Mouse (Mus musculus) induced T-regulatory cell, adult 2 months (primary cell): ENCODE measurements around the gene Arf3.
A peak's percentile ranks its signal among the peaks of the same experiment; 100 is the strongest.

Experiments
- DNase-seq: peaks from one replicate; pipeline ENCODE4 v3.0.0-alpha.2; 2012; ENCODE audit warnings: low read depth

Arf3 gene

DNA sequence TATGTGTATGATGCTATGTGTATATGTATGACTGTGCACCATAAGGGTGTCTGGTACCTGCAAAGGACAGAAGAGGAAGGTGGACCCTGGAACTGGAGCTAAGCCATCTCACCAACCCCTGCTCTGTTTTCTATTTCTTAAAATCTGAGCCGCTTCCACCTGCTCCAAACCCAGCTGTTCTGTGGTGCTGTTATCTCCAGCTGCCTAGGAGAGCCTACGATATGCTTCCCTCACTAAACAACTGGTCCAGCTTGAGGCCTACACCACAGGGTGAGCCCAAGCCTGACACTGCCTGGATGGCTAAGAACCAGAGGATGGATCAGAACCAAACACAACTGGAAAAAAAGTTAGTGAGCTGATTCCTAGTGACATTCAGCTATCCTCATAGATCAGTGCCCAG lies 8.9 kb downstream of the Arf3 start:
- DNase-seq = no peak

DNA sequence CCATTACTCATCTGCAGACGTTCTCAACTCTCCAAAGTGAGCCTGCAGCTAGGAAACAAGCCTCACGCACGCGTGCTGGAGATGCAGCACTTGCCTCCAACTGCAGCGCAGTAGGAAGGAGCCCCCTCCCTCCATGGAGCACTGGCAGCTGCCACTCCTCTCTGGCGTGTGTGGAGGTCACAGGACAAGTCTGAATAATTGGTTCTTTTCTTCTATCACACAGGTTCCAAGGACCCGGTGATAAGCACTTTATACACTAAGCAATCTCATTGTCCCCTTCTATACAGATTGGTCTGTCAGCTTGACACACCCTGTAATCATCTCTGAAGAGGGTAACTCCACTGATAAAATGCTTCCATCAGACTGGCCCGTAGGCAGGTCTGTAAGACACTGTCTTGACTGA lies 10.0 kb downstream of the Arf3 start:
- no peak for DNase-seq

DNA sequence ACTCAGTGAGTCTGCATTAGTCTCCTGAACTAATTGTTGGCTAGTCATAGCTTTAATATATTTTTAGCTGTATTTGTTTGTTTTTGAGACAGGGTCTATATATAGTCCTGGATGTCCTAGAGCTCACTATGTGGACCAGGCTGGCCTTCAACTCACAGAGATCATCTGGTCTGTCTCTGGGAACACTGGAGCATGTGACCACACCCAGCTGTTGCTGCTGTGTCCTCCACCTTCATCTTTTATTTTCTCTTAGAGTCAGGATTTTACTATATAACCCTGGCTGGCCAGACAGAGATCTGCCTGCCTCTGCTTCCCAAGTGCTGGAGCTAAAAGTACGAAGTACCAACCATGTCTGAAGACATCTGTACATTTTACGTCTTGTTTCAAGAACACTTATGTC lies 13.9 kb downstream of the Arf3 start:
- no peak for DNase-seq

DNA sequence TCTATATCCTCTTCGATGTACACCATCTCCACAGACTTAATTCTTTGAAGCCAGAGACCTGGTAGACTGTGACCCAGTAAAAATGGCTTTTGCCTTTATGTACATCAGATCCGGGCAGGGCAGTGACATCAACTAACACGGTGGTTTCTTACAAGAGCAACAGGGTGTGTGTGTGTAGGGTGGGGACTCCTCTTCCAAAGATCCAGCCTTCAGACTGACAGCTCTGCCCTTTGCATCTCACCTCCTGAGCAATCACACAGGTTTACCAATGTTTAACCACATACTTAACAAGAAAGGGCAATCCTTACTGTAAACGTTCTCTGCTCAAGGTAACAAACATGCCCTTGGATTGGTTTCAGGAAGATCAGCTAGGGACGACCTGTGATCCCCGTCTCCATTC lies 15.7 kb downstream of the Arf3 start:
- DNase-seq = no peak

DNA sequence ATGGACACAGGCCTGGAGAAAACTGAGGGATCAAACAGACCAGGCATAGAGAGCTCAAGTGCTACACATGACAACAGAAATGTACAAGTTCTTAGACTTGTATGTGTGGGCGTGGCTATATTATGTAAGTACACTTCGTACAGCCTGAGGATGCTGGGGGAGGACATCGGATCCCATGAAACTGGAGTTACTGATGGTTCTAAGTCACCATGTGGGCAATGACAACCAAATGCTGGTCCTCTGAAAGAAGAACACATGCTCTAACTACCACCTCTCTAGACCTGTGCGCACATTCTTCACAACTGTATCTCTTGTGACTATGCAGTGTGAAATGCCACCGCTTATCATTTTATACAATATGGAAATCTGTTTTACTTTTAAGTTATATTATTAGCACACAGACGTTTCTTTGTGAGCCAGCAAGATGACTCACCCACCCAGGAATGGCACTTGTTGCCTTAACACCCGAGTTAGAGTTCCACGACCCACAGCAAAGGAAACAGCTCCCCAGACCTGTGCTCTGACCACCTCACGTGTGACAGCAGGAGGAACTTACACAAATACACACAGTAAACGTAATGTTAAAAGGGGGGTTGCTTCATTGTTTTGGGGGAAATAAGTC lies 16.6 kb downstream of the Arf3 start:
- no peak for DNase-seq

DNA sequence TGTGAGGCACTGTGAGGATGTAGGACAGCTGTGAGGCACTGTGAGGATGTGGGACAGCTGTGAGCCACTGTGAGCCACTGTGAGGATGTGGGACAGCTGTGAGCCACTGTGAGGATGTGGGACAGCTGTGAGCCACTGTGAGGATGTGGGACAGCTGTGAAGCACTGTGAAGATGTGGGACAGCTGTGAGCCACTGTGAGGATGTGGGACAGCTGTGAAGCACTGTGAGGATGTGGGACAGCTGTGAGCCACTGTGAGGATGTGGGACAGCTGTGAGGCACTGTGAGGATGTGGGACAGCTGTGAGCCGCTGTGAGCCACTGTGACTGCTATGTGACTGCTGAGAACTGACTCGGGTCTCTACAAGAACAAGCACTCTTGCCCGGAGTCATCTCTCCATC lies 19.2 kb downstream of the Arf3 start:
- peak; percentile 50 for DNase-seq

- DNase-seq = no peak
Measured at GRCm38 (mm10) chr15:98742766-98743428, 20.1 kb downstream of the Arf3 start.

DNA sequence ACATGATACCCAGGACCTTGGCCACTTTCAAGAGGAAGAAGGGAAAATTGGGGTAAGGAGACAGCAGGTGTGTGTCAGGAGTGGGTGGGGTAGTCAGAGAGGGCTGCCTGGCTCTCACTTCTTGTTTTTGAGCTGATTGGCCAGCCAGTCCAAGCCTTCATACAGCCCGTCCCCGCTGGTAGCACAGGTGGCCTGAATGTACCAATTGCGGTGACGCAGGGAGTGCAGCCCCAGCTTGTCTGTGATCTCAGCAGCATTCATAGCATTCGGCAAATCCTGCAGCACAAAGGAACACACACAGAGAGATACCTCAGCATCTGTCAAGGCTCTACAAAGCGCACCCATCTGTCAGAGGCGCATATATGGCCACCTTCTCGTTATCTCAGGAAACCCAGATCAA lies 22.8 kb downstream of the Arf3 start:
- no peak for DNase-seq

- DNase-seq = no peak
Measured at GRCm38 (mm10) chr15:98738796-98739195, 24.2 kb downstream of the Arf3 start.

DNA sequence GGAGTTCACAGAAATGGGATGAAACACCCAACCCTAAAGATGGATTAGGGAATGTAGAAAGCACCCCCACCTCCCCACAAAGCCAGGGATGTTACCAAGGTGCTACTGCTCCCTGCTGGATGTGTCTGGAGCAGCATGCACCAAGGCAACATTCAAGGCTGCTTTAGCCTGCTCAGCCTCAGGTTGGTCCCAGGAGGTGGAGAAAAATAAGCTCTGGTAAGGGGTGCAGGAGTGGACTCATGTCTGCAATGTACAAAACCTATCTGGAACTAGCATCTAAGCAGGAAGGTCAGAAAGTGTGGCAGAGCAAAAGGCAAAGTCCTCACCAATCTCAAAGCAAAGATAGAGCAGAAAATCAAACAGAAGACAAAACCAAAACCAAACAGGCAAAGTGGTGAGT lies 25.1 kb downstream of the Arf3 start:
- peak; percentile 50 for DNase-seq

GRCm38 (mm10) chr15:98736521-98736920 lies 26.5 kb downstream of the Arf3 start:
- DNase-seq = no peak

DNA sequence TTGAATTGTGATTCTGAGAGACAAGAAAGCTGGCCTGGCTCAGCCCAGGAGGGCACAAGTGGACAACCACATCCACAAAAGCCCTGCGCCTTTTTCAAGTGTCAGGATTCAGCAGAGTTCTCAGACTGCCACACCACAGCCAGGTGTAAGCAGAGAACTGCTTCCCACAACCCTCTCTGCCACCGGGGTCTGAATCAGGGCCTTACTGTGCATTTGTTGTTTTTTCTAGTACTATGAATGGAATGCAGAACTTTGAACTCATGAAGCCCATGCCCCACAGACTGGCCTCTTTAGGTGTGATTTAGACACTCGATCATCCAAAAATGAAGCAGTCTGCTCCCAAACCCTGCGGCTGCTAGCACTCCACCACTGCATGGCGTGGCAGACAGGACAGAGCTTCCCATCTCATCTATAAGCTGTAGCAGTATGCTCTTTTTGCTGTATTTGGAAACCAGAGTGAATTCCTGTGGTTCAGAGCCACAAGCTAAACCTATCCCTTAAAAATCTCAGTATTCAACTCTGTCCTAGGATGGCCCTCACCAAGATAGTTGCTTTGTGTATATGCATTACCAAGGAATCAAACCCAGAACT lies 28.9 kb downstream of the Arf3 start:
- no peak for DNase-seq

GRCm38 (mm10) chr15:98733370-98733769 lies 29.6 kb downstream of the Arf3 start:
- no peak for DNase-seq

GRCm38 (mm10) chr15:98732006-98732531 lies 30.9 kb downstream of the Arf3 start:
- DNase-seq = no peak

DNA sequence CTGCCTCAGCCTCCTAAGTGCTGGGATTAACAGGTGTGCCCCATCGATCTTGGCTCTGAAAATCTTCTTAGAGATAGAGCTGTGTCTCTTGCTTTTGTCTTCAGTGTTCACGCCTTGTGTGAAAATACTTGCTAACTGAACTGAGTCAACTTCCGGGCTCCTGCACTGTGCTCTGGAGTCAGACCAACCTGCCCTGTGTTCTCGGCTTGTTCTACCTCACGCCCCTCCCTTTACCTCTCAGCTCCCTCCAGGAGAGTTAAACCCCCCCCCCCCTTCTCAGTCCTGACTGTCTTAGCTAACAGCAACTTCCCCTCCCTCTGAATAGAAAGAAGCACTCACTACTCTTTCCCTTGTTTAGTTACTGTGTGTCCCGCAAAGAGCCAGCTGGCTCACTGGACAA lies 32.2 kb downstream of the Arf3 start:
- no peak for DNase-seq

DNA sequence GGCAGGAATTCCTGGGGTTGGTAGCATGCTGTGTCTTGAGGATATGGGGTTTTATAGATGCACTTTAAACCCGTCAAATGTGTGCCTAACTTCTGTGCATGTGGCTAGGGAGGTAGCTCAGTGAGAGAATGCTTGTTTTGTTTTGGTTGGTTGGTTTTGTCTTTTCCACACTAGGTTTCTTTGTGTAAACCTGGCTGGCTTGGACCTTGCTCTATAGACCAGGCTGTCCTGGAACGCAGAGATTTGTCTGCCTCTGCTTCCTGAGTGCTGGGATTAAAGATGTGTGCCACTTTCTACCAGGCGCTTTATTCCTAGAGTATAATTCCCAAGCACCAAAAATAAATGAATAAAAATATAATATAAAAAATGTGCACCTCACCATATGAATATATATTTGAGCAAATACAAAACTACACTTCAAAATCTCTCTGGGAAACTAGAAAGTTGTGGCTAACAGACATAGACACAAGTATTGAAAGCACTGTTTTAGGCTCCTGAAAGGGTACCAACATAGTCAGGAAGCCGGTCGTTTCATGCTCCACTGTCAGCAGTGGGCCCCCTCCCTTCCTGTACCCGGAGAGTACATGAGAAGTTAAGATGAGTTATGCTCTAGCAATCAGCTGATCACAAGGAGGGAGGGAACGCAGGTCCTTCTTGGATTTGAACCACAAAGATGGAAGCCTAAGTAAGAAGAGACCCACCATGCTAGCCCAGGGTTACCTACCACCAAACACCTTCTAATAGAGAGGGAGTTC lies 33.0 kb downstream of the Arf3 start:
- no peak for DNase-seq

DNA sequence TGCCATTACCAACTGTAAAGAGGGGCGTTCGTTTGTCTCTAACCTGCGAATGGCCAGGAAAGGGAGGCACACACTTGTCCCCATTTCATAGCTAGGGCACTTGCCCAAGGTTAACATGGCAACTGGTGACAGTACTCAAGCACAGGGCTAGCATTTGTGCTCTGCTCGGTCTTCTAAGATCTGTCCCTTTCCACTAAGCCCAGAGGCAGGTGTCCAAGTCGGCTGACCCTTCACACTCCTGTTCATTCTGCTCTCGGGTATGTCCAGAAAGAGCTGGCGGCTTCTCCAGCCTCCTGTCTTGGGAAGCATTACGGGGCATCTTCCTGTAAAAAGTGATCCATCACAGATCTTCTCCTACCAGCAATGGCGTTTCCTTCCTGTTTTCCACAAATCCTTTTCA lies 34.6 kb downstream of the Arf3 start:
- DNase-seq = no peak

DNA sequence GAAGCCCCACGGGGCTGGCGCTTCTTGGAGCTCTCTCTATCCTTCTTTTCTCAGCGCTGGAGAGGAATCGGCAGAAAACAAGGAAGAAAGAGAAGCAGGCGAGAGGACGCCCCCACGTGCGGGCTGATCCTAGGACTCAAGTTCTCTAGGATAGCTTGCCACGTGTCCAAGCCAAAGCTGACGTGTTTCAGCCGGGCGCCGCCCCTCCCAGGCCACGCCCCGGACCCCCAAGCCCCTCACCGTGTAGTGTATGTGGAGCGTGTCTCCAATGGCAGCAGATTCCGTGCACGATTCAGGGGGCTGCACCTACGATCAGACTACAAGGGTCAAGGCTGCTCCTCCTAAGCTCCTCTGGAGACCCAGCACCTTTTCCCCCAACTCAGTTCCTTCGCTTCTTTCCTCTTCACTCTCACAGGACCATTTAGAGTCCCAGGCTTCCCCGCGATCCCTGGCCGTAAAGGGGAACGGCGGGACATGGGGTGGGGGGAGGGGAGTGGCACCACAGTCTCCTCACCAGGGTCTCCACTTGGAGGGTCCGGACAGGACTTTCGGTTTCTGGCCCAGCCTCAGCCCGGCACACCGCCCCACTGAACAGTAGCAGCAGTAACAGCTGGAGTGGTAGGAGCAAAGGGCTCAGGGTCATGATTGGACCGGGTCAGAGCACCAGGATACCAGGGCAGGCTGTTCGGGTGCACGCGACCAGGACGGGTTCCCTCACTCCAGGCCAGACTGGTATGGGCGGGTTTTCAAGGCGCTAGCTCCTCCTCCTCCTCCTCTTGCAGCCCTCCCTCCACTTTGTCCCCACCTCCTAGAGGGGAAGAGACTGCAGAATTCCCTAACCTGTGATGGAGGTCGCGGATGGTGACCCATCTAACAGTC lies 35.3 kb downstream of the Arf3 start, which contains the start of gene Fkbp11:
Fkbp11 (minus strand) TSS at position 756 of the 879 bp plus-strand sequence.
- DNase-seq = peak; percentile 53

DNA sequence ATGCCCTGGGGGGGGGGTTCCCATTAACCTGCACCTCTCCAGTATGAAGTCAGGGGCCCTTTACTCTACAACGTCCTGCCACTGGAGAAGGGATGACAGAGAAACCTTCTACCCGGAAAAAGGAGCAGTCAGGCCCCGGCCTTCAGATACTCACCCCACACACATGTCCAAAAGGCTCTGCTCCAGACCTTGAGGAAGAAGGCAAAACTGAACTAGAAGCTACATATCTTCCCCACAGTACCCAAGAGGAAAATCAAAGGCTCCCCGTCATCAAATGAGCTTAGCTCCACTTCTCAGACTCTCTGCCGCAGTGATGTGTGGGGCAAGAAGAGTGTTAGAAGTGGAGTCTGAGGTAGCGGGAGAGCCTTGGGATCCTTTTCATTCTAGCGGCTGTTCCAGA lies 36.3 kb downstream of the Arf3 start:
- no peak for DNase-seq

DNA sequence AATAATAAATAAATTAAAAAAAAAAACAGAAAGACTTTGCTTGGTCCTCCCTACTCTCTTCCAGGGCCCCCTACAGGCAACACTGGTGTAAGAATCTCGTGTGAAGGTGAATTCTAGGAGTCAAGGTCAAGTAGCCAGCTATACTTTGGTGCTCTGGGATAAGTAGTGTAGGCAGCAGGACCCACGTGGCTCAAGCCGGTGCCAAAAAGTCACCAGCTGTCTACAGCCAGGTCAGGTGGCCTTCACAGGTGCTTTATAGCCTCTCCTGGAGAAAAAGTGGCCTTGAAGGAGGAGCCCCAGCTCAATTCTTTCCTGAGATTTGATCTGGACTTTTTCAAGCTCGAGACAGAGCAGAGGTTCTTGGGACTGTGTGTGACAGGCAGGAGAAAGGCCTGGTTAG lies 36.9 kb downstream of the Arf3 start:
- DNase-seq = no peak

DNA sequence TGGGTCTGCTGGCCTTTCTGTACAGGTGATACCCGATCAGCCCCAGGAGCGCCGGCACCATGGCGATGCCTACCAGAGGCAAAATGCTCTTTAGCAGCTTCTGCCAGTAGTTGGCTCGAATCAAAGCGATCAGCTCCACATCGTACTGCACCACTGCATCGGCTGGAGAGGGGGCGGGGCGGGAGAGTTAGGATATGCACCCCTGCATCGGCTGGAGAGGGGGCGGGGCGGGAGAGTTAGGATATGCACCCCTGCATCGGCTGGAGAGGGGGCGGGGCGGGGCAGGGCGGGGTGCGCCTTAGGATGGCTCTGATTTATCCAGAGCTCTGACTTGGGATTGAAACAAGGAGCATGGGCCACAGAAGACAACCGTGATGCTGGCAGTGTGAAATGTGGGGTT lies 38.6 kb downstream of the Arf3 start:
- DNase-seq = no peak

- peak; percentile 60 for DNase-seq
Measured at GRCm38 (mm10) chr15:98722854-98723253, 40.2 kb downstream of the Arf3 start.
